Mouse (Mus musculus) lung, embryonic 14.5 days (tissue): ENCODE results near the gene H6pd. TPM values are rescaled to one million over a fixed set of nuclear protein-coding genes. Genes with fewer than 3 reads are reported as not detected.

Experiments
- ATAC-seq: fragments of 200-750 bp; cut with Nextera tagmentation; 2 replicates; pipeline ENCODE4 v1.8.0; 2017; ENCODE audit warnings: mild to moderate bottlenecking, moderate TSS enrichment, moderate library complexity; ENCODE audit not compliant: insufficient read depth
- DNase-seq: peaks from one replicate; pipeline ENCODE4 v3.0.0-alpha.2; 2015
- H3K27ac ChIP-seq: fragments of 300-500 bp; sonication (generic); 2 replicates; pipeline ENCODE4 v1.5.1; 2014; ENCODE audit warnings: low read depth, mild to moderate bottlenecking, moderate library complexity
- H3K27me3 ChIP-seq: fragments of 300-500 bp; sonication (generic); 2 replicates; pipeline ENCODE4 v1.6.1; 2014; ENCODE audit warnings: low read length, control low read depth; ENCODE audit not compliant: insufficient read depth
- H3K36me3 ChIP-seq: fragments of 300-500 bp; sonication (generic); 2 replicates; pipeline ENCODE4 v1.6.1; 2014; ENCODE audit warnings: control low read depth; ENCODE audit not compliant: insufficient read depth
- H3K4me1 ChIP-seq: fragments of 300-500 bp; sonication (generic); 2 replicates; pipeline ENCODE4 v1.6.1; 2014; ENCODE audit warnings: antibody characterized with exemption, control low read depth; ENCODE audit not compliant: insufficient read depth
- H3K4me2 ChIP-seq: fragments of 300-500 bp; sonication (generic); 2 replicates; pipeline ENCODE4 v1.6.1; 2014; ENCODE audit warnings: mild to moderate bottlenecking
- H3K4me3 ChIP-seq: fragments of 300-500 bp; sonication (generic); 2 replicates; pipeline ENCODE4 v1.5.1; 2014; ENCODE audit warnings: low read depth, low read length
- H3K9ac ChIP-seq: fragments of 300-500 bp; sonication (generic); 2 replicates; pipeline ENCODE4 v1.6.1; 2014
- H3K9me3 ChIP-seq: fragments of 300-500 bp; sonication (generic); 2 replicates; pipeline ENCODE4 v1.6.1; 2016; ENCODE audit warnings: low read depth, low read length, control low read depth
- CTCF ChIP-seq: IDR thresholded peaks from 2 replicates; pipeline ENCODE4 v1.5.1; 2016; ENCODE audit warnings: antibody characterized with exemption, low read depth
- WGBS: fragments of 180-500 bp; shearing (Covaris S2); extraction: QIAGEN DNeasy Blood & Tissue Kit; methylation state at CpG from one replicate; pipeline ENCODE4 v1.1.7; 2014; 5-methylcytosine and 5-hydroxymethylcytosine counted together
- polyA plus RNA-seq: library from polyadenylated mRNA; unstranded; fragments of >200 nt; fragmentation: Nextera tagmentation; extraction: Ambion mirVana; gene quantifications from 2 replicates; pipeline ENCODE4 v1.2.1, GENCODE M21; 2014

H6pd gene
- polyA plus RNA-seq, 1 experiment from 2014 or later, result 20.4 TPM

DNA sequence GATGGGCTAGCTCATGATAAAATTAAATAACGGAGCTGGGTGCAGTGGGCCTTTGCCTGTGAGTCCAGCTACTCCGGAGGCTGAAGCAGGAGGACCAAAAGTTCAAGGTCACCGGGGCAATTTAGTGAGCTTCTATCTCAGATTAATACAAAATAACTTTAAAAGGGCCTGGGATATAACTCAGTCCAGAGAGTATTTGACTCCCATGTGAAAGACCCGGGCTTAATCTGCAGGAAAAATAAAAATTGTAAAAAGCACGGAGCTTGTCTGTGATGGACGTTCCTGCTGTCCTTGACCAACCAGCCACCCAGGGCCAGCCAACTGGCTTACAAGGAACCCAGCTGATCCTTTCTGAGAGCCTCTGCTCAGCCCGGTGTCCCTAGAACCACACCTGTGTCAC is 29.7 kb upstream of the H6pd start:
- DNase-seq (no peak), ATAC-seq (no peak)
- 0 out of 2 replicates have a peak, but pooled peaks cover 1% of the 10 kb centered on the region for H3K9me3 ChIP-seq

DNA sequence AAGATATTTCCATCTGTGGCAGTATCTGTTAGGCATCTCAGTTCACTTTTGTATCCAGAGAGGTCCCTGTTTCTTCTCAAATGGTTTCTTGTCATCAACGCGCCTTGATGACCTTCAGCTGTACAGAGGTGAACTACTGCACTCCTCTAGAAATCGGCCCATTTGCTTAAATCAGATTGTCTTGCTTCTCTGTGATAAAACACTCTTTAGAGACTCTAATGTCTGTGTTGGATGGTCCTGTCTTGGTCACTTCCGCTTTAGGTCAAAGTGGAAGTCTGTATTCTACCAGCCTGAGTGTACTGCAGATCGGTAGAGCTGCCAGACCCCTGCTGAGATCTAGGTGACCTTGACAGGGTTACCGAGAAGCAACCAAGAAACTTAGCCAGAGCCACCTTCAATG is 27.3 kb upstream of the H6pd start:
- H3K27ac ChIP-seq, result no peak overlapping the region
- DNase-seq (no peak), ATAC-seq (no peak)
- H3K4me2 ChIP-seq, result no peak overlapping the region
- peaks cover 41% of the 10 kb centered on the region for H3K27me3 ChIP-seq
- H3K36me3 ChIP-seq, result no peaks in the 10 kb centered on the region
- H3K9me3 ChIP-seq, result no peaks in the 10 kb centered on the region
- H3K4me1 ChIP-seq, result peaks cover 1% of the 10 kb centered on the region
- no peak overlapping the region for H3K4me3 ChIP-seq
- TF ChIP-seq CTCF, result no peak
- 71% methylated on average over 6 of the region's 6 CpGs for WGBS
- no peak overlapping the region for H3K9ac ChIP-seq

More for the DNA sequence above, 29.7 kb upstream of the H6pd start:
- Histone ChIP-seq H3K27ac (no peak overlapping the region), H3K9ac (no peak overlapping the region), H3K27me3 (peaks cover 17% of the 10 kb centered on the region), H3K4me2 (no peak overlapping the region), H3K4me3 (no peak overlapping the region), H3K36me3 (no peaks in the 10 kb centered on the region), H3K4me1 (no peaks in the 10 kb centered on the region)
- TF ChIP-seq CTCF, result no peak
- 80% methylated on average over 7 of the region's 7 CpGs for WGBS

DNA sequence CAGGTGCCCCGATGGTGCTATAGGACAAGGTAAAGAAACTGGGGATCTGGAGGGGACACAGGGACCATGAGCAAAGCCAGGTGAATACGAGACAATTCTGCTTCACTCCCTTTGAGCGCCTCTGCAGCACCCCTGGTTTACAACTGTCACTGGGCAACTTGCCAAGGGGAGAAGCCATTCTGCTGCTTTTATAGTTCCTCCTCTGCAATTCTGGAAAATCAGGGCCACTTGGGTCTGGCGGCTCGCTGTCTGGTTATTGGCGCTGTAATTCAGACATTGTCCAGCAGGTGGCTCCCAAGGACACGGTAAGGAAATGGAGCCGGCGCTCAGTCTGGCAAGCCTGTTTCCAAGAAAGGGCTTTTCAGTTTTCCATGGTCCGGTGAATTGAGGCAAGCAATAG is 26.5 kb upstream of the H6pd start:
- Histone ChIP-seq H3K27ac (no peak overlapping the region), H3K27me3 (peaks cover 49% of the 10 kb centered on the region), H3K9me3 (no peaks in the 10 kb centered on the region), H3K36me3 (no peaks in the 10 kb centered on the region), H3K9ac (no peak overlapping the region), H3K4me2 (no peak overlapping the region), H3K4me1 (peaks cover 6% of the 10 kb centered on the region), H3K4me3 (no peak overlapping the region)
- WGBS, result 11% methylated on average over 10 of the region's 10 CpGs
- DNase-seq (peak; percentile 97), ATAC-seq (no peak; the same call in 1 of the 2 replicates)
- TF ChIP-seq CTCF, result peak; percentile 97

DNA sequence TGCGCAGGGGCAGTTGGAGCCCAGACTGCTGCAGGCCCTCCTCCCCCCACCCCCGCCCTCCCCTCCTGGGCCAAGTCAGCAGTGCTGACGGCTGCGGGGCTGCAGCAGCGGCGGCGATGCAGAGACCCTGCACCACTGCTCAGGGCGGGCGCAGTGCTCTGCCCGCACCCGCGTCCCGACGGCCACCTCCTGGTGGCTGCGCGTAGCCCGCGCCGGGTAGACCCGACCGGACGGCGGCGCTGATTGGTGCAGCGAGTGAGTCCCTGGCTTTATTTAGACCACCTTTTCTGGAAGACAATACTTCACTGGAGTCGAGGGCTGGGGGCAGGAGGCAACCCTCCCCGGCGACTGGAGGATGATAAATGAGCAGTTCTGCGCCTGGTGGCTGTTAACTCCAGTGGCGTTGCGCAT is 24.4 kb upstream of the H6pd start:
- Histone ChIP-seq H3K27me3 (peaks cover 69% of the 10 kb centered on the region), H3K9ac (peak overlapping the region; percentile 37; the same call in 1 of the 2 replicates), H3K4me2 (peak overlapping the region; percentile 62), H3K4me3 (peak overlapping the region; percentile 33), H3K4me1 (peaks cover 6% of the 10 kb centered on the region), H3K27ac (no peak overlapping the region), H3K36me3 (no peaks in the 10 kb centered on the region), H3K9me3 (no peaks in the 10 kb centered on the region)
- 2% methylated on average over 30 of the region's 31 CpGs for WGBS
- no peak for TF ChIP-seq CTCF
- ATAC-seq (peak; percentile 63; the same call in 1 of the 2 replicates), DNase-seq (peak; percentile 60)

DNA sequence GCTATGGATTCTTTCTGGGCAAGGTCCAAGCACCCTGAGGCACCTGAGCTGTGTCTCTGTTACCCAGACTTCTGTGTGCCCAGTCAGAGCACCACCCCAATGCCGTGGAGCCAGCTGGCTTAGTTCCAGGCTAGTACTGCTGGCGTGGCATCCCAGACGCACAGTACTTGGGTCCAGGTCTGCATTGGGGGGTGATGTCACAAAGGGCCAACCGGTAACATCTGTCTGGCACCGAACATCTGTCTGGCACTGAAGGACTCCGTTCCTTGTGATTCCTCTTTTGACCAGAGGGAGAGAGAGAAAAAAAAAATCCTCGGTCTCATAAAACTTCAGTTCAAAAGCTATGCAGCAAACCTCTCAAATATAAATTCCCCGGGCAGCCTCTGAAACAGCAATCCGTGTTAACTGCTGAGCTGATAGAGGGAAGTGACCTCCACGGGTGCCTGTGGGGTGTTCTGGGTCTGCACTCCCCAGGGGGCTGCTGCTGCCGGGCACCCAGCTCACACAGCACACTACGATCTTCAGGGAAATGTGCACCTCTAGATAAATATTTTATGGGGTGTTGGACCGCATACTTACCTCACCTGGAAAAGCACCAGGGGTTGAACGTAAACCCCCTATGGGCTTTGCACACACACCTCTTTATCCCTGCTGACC is 22.5 kb upstream of the H6pd start:
- ATAC-seq (no peak), DNase-seq (peak; percentile 23)
- H3K9ac ChIP-seq, result no peak overlapping the region
- peaks cover 78% of the 10 kb centered on the region for H3K27me3 ChIP-seq
- H3K4me2 ChIP-seq, result peak overlapping the region; percentile 96
- peak overlapping the region; percentile 47 for H3K4me3 ChIP-seq
- H3K9me3 ChIP-seq, result no peaks in the 10 kb centered on the region
- peaks cover 6% of the 10 kb centered on the region for H3K4me1 ChIP-seq
- no peaks in the 10 kb centered on the region for H3K36me3 ChIP-seq
- H3K27ac ChIP-seq, result no peak overlapping the region
- WGBS, result 20% methylated on average over 14 of the region's 14 CpGs
- peak; percentile 31; the same call in 1 of the 2 replicates for TF ChIP-seq CTCF

DNA sequence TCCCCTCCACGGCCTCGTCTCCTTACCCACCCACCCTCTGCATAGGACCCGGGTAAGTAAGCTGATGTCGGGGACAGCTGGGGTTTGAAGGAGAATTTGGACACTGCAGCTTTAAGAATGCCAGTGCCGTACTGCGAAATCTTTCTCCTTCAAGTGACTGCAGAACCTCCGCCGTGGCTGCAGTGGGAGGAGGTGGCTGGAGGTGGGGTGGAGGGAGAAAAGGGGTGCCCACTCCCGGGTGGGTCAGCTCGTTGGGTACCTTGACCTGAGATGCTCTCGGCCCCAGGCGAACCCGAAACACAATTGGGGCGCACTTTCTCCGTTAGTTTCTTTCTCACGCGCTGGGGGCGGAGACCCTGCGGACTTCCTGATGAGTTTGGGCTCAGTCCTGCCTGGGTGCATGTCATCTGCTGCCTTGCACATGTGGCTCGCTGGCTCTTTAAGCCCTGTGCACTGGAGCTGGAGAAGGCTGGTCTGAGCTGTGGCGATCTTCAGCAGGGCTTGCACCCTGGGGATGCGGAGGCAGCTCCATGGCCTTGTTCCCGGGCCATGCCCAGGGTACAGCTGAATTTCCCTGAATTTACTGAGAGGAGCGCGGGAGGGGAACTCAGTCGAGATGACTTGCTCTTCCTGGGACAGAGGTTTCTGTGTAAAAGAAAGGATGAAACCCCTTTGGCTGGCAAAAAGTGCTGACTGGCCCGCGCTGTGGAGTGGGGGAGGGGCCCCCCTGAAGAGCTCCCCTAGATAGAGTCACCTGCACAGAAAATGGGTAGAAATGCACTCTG is 21.8 kb upstream of the H6pd start:
- Histone ChIP-seq H3K4me2 (peak overlapping the region; percentile 96), H3K36me3 (no peaks in the 10 kb centered on the region), H3K4me1 (peaks cover 6% of the 10 kb centered on the region), H3K27me3 (peaks cover 78% of the 10 kb centered on the region), H3K27ac (no peak overlapping the region), H3K4me3 (peak overlapping the region; percentile 47), H3K9ac (peak overlapping the region; percentile 44), H3K9me3 (no peaks in the 10 kb centered on the region)
- under 1% methylated on average over 28 of the region's 28 CpGs for WGBS
- no peak for ATAC-seq
- TF ChIP-seq CTCF, result no peak
- peak; percentile 59 for DNase-seq

DNA sequence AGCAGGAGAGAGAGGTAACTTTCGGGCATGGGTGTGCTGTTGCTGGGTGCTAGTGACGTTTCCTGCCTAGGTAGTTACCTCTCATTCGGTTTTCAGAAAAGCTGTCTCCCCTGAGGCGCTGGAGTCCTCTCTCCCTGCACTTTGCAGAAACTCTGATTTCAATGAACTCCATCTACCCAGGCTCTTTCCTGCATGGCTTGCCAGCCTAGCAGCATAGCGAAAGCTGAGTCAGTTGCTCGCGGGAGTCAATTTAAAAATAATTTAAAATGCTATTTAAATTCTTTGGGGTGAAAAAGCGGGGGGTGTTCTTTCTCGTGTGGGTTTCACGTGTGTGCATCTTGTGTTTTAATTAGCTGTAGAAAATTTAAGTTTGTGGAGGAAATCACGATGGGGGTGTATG is 21.1 kb upstream of the H6pd start:
- no peak for TF ChIP-seq CTCF
- H3K36me3 ChIP-seq, result no peaks in the 10 kb centered on the region
- peaks cover 6% of the 10 kb centered on the region for H3K4me1 ChIP-seq
- ATAC-seq, result no peak
- no peaks in the 10 kb centered on the region for H3K9me3 ChIP-seq
- DNase-seq, result no peak
- peaks cover 74% of the 10 kb centered on the region for H3K27me3 ChIP-seq
- H3K9ac ChIP-seq, result no peak overlapping the region
- no peak overlapping the region for H3K27ac ChIP-seq
- peak overlapping the region; percentile 96 for H3K4me2 ChIP-seq
- WGBS, result 3% methylated on average over 11 of the region's 11 CpGs
- peak overlapping the region; percentile 47 for H3K4me3 ChIP-seq
